Mouse (Mus musculus) liver, adult 2 months (tissue): Measurements from ENCODE around the gene Gprc5c.

Experiments used
- CTCF ChIP-seq: fragments of 200-500 bp; IDR thresholded peaks from 2 replicates; pipeline ENCODE4 v1.5.1; 2011; ENCODE audit warnings: low read depth, low read length, control low read depth
- POLR2A ChIP-seq: fragments of 200-500 bp; IDR thresholded peaks from 2 replicates; pipeline ENCODE4 v1.6.1; 2011; ENCODE audit warnings: low read length, control low read depth; ENCODE audit not compliant: insufficient read depth; ENCODE audit errors: extremely low read depth

- TF ChIP-seq CTCF (no peak), POLR2A (no peak)
Observed at GRCm38 (mm10) chr11:114873022-114873817, 22.3 kb downstream of the Gprc5c start.
